Mouse (Mus musculus) ES-Bruce4 (cell line): Measurements from ENCODE around the gene Lypla2. TPM values are rescaled to one million over a fixed set of nuclear protein-coding genes. Genes with fewer than 3 reads are reported as not detected.

Experiments used
- H3K27ac ChIP-seq: 2 replicates; pipeline ENCODE4 v1.5.1; 2012; ENCODE audit warnings: low read length, inconsistent platforms; ENCODE audit not compliant: insufficient read depth
- H3K27me3 ChIP-seq: 2 replicates; pipeline ENCODE4 v1.6.1; 2012; ENCODE audit warnings: mild to moderate bottlenecking, low read length, inconsistent platforms; ENCODE audit not compliant: control insufficient read depth, poor library complexity, insufficient read depth, severe bottlenecking
- H3K36me3 ChIP-seq: 2 replicates; pipeline ENCODE4 v1.6.1; 2012; ENCODE audit warnings: inconsistent platforms, mild to moderate bottlenecking, low read length, moderate library complexity; ENCODE audit not compliant: control insufficient read depth, poor library complexity, insufficient read depth, severe bottlenecking
- H3K4me1 ChIP-seq: one replicate; pipeline ENCODE4 v1.8.1; 2011; ENCODE audit warnings: low read length; ENCODE audit not compliant: control insufficient read depth, insufficient read depth
- H3K4me3 ChIP-seq: 2 replicates; pipeline ENCODE4 v1.5.1; 2011; ENCODE audit warnings: low read depth, mild to moderate bottlenecking, low read length
- H3K9ac ChIP-seq: 2 replicates; pipeline ENCODE4 v1.6.1; 2012; ENCODE audit warnings: low read depth, mild to moderate bottlenecking, inconsistent platforms; ENCODE audit not compliant: poor library complexity, severe bottlenecking
- H3K9me3 ChIP-seq: replicated peaks from 2 replicates; pipeline ENCODE4 v1.6.1; 2012; ENCODE audit warnings: mild to moderate bottlenecking, low read length, inconsistent platforms; ENCODE audit not compliant: control insufficient read depth, poor library complexity, insufficient read depth, severe bottlenecking
- CTCF ChIP-seq: IDR thresholded peaks from one replicate; pipeline ENCODE4 v1.8.1; 2011; ENCODE audit warnings: low read depth, low read length
- EP300 ChIP-seq: IDR thresholded peaks from 2 replicates; pipeline ENCODE4 v1.6.1; 2011; ENCODE audit warnings: low read depth, low read length; ENCODE audit not compliant: insufficient read depth
- POLR2A ChIP-seq: IDR thresholded peaks from one replicate; pipeline ENCODE4 v1.8.1; 2011; ENCODE audit warnings: low read length; ENCODE audit not compliant: insufficient read depth
- polyA plus RNA-seq: library from polyadenylated mRNA; stranded (reverse); fragments of >200 nt; gene quantifications from 2 replicates; pipeline ENCODE4 v1.2.4, GENCODE M21; 2011; ENCODE audit warnings: low read depth; ENCODE audit not compliant: missing spikeins, insufficient read depth, insufficient read length

The Lypla2 gene
- polyA plus RNA-seq, 1 experiment = 47.4 TPM

DNA sequence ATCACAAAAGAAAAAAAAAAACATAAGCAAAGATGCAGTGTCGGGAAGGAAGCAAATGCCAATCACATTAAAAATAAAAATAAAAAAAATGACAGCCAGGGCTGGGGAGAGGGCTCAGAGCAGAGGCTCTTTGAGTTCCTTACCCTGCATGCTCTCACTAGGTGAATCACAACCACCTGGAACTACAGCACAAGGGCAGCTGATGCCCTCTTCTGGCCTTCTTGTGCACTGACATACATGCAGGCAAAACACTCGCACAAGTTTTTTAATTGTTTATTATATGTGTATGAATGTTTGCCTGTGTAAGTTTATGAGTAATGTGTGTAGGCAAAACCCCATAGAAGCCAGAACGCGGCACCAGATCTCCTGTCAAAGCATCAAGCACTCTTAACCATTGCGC is 40.6 kb downstream of the Lypla2 start:
- Histone ChIP-seq H3K27ac (no peak overlapping the region), H3K9ac (no peak overlapping the region), H3K9me3 (no peaks in the 10 kb centered on the region), H3K4me3 (no peak overlapping the region), H3K4me1 (no peaks in the 10 kb centered on the region), H3K27me3 (no peaks in the 10 kb centered on the region), H3K36me3 (no peaks in the 10 kb centered on the region)
- TF ChIP-seq CTCF (peak; percentile 64), POLR2A (no peak)

DNA sequence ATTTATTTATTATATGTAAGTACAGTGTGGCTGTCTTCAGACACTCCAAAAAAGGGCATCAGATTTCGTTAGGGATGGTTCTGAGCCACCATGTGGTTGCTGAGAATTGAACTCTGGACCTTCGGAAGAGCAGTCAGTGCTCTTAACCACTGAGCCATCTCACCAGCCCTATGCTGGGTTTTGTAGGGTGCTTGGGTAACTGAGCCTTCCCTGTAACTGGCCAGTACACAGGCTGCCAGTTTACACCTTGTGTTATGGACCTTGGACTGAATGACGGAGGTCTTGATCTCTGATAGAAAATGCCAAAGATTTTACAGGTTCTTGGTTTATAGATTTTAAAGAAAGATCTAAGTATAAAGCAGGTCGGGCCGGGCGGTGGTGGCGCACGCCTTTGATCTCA is 42.2 kb downstream of the Lypla2 start:
- H3K27me3 ChIP-seq = no peaks in the 10 kb centered on the region
- TF ChIP-seq EP300 = no peak
- no peak for TF ChIP-seq POLR2A
- no peak for TF ChIP-seq CTCF
- H3K9ac ChIP-seq = no peak overlapping the region
- H3K27ac ChIP-seq = no peak overlapping the region
- no peaks in the 10 kb centered on the region for H3K36me3 ChIP-seq
- no peaks in the 10 kb centered on the region for H3K4me1 ChIP-seq
- H3K9me3 ChIP-seq = no peaks in the 10 kb centered on the region
- H3K4me3 ChIP-seq = no peak overlapping the region

DNA sequence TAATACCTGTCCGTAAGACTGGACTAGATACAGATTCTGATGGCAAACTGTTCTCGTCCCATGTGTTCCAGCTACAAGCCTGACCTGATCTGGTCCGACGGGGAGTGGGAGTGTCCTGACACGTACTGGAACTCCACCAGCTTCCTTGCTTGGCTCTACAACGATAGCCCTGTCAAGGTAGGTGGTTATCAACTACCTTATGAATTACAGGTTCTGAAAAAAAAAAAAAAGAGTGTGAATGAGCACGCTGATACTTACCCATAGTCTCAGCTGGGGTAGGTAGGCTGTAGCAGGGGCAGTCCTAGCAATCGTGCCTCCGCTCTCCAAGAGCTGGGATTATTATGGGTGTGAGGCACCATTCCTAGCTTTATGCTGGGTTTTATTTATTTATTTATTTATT is 42.6 kb downstream of the Lypla2 start:
- TF ChIP-seq POLR2A = no peak
- TF ChIP-seq EP300 = no peak
- no peak for TF ChIP-seq CTCF
- no peaks in the 10 kb centered on the region for H3K27me3 ChIP-seq
- no peak overlapping the region for H3K9ac ChIP-seq
- H3K9me3 ChIP-seq = no peaks in the 10 kb centered on the region
- H3K27ac ChIP-seq = no peak overlapping the region
- H3K4me1 ChIP-seq = no peaks in the 10 kb centered on the region
- H3K36me3 ChIP-seq = no peaks in the 10 kb centered on the region
- no peak overlapping the region for H3K4me3 ChIP-seq

DNA sequence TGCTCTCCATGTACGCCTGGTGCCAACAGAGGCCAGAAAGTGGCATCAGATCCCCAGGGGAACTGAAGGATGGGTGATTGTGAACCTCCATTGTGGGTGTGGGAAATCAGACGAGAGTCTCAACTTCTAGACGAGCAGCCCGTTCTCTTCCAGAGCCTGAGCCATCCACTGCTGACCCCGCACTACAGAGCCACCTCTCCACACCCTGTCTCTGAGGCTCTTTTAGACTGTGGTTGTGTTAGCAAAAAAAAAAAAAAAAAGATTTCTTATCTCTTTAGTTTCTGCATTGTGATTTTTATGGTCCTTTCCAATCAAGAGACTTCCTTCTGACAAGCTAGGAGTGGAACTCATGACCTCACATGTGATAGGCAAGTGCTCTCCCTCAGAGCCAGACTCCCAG is 43.0 kb downstream of the Lypla2 start:
- Histone ChIP-seq H3K36me3 (no peaks in the 10 kb centered on the region), H3K27me3 (no peaks in the 10 kb centered on the region), H3K9ac (no peak overlapping the region), H3K4me3 (no peak overlapping the region), H3K4me1 (no peaks in the 10 kb centered on the region), H3K9me3 (no peaks in the 10 kb centered on the region), H3K27ac (no peak overlapping the region)
- TF ChIP-seq EP300 = no peak
- TF ChIP-seq CTCF = no peak

DNA sequence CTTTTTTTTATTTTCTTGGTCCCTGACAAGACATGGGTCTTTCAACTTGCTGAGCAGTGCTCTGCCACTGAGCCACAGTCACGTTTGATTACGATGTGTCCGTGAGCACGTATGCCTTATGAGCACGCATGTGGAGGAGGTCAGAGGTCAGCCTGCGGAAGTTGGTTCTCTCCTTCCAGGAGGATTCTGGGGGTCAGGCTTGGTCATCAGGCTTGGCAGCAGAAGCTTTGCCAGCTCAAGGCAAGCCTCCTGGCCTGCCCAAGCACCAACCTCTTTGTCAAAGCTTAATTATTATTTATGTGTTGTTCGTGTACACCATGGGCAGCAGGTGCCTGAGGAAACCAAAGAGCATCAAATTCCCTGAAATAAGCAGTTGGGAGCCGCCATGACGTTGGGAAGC is 44.0 kb downstream of the Lypla2 start:
- no peaks in the 10 kb centered on the region for H3K9me3 ChIP-seq
- TF ChIP-seq POLR2A (no peak), EP300 (no peak), CTCF (no peak)
- H3K4me1 ChIP-seq = no peaks in the 10 kb centered on the region
- no peak overlapping the region for H3K4me3 ChIP-seq
- no peaks in the 10 kb centered on the region for H3K27me3 ChIP-seq
- no peak overlapping the region for H3K27ac ChIP-seq
- no peaks in the 10 kb centered on the region for H3K36me3 ChIP-seq
- no peak overlapping the region for H3K9ac ChIP-seq

DNA sequence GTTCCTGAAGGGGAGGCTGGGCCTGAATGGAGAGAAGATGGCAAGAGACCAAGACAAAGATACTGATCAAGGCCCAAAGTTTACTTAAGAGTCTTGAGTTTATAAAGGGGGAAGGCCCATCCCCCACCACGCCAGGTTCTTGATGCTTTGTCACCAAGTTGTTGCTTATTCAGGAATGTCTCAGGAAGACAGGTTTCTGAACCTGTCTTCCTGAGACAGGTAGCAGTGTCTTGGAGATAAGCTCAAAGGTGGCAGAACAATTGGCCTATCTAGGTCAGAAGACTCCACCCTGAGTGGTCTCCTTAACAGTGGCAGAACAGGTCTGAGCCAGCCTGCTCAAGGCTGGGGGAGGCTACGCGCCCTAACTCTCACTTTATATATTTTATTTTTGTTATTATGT is 45.6 kb downstream of the Lypla2 start:
- Histone ChIP-seq H3K4me1 (no peaks in the 10 kb centered on the region), H3K36me3 (no peaks in the 10 kb centered on the region), H3K4me3 (no peak overlapping the region), H3K27ac (no peak overlapping the region), H3K9ac (no peak overlapping the region), H3K9me3 (no peaks in the 10 kb centered on the region), H3K27me3 (no peaks in the 10 kb centered on the region)
- TF ChIP-seq POLR2A (no peak), CTCF (no peak), EP300 (no peak)
